Mouse (Mus musculus) MEL (cell line): ENCODE results near the gene Rbms3. TPM values are rescaled to one million over a fixed set of nuclear protein-coding genes. Genes with fewer than 3 reads are reported as not detected.

Experiments used
- DNase-seq: peaks from one replicate; pipeline ENCODE4 v3.0.0; 2011; ENCODE audit warnings: low read depth, low spot score
- H3K27ac ChIP-seq: 2 replicates; pipeline ENCODE4 v1.5.1; 2012; ENCODE audit warnings: low read depth, mild to moderate bottlenecking, control low read depth, low read length, moderate library complexity; ENCODE audit not compliant: control insufficient read depth
- H3K27me3 ChIP-seq, 2 experiments: fragments of 150-350 bp in 1 of 2; sonication (generic) in 1 of 2; 2 replicates each; pipeline ENCODE4 v1.6.1; 2012; ENCODE audit warnings: low read length in 2 of 2, mild to moderate bottlenecking in 2 of 2, improper control_type of control experiment in 1 of 2, moderate library complexity in 1 of 2; ENCODE audit not compliant: insufficient read depth in 2 of 2, control insufficient read depth in 1 of 2
- H3K36me3 ChIP-seq, 2 experiments: 2 replicates each; pipeline ENCODE4 v1.6.1; 2012 to 2014; ENCODE audit warnings: low read length in 2 of 2, improper control_type of control experiment in 1 of 2, inconsistent platforms in 1 of 2, mild to moderate bottlenecking in 1 of 2; ENCODE audit not compliant: insufficient read depth in 2 of 2, control insufficient read depth in 1 of 2
- H3K4me1 ChIP-seq, 2 experiments: fragments of 150-350 bp in 1 of 2; sonication (generic) in 1 of 2; 2 replicates each; pipeline ENCODE4 v1.6.1; 2012; ENCODE audit warnings: low read length in 2 of 2, improper control_type of control experiment in 1 of 2, mild to moderate bottlenecking in 1 of 2; ENCODE audit not compliant: insufficient read depth in 2 of 2, control insufficient read depth in 1 of 2
- H3K4me3 ChIP-seq, 2 experiments: fragments of 150-350 bp in 1 of 2; sonication (generic) in 1 of 2; 2 replicates each; pipeline ENCODE4 v1.5.1; 2012; ENCODE audit warnings: low read depth in 2 of 2, low read length in 2 of 2, mild to moderate bottlenecking in 2 of 2, moderate library complexity in 2 of 2, control low read depth in 1 of 2, improper control_type of control experiment in 1 of 2; ENCODE audit not compliant: control insufficient read depth in 1 of 2, insufficient read depth in 1 of 2
- H3K79me2 ChIP-seq: 2 replicates; pipeline ENCODE4 v1.6.1; 2012; ENCODE audit warnings: mild to moderate bottlenecking, low read length, moderate library complexity; ENCODE audit not compliant: control insufficient read depth, poor library complexity, insufficient read depth
- H3K9ac ChIP-seq: 2 replicates; pipeline ENCODE4 v1.6.1; 2012; ENCODE audit warnings: low read depth, mild to moderate bottlenecking, control low read depth, low read length, moderate library complexity; ENCODE audit not compliant: control insufficient read depth, poor library complexity, severe bottlenecking
- H3K9me3 ChIP-seq: fragments of 150-350 bp; sonication (generic); replicated peaks from 2 replicates; pipeline ENCODE4 v1.6.1; 2012; ENCODE audit warnings: mild to moderate bottlenecking, low read length, improper control_type of control experiment, moderate library complexity; ENCODE audit not compliant: insufficient read depth
- CTCF ChIP-seq, 3 experiments: IDR thresholded peaks in 2 of 3; conservative IDR thresholded peaks in 1 of 3; 2 replicates each; pipeline ENCODE4 v1.5.1; 2011 to 2012; ENCODE audit warnings: low read length in 3 of 3, low read depth in 2 of 3, mild to moderate bottlenecking in 2 of 3, improper control_type of control experiment in 1 of 3, inconsistent platforms in 1 of 3, mixed read lengths in 1 of 3, moderate library complexity in 1 of 3; ENCODE audit not compliant: control insufficient read depth in 1 of 3, insufficient read depth in 1 of 3, poor library complexity in 1 of 3, severe bottlenecking in 1 of 3
- E2F4 ChIP-seq: IDR thresholded peaks from 2 replicates; pipeline ENCODE4 v1.6.1; 2011; ENCODE audit warnings: low read depth, low read length, improper control_type of control experiment, borderline replicate concordance
- ELF1 ChIP-seq: IDR thresholded peaks from 2 replicates; pipeline ENCODE4 v1.6.1; 2014; ENCODE audit warnings: low read depth, mild to moderate bottlenecking, inconsistent platforms, low read length, improper control_type of control experiment, moderate library complexity
- GABPA ChIP-seq: IDR thresholded peaks from 2 replicates; pipeline ENCODE4 v1.6.1; 2012; ENCODE audit warnings: low read depth, mild to moderate bottlenecking, inconsistent platforms, low read length, improper control_type of control experiment, moderate library complexity
- HCFC1 ChIP-seq: IDR thresholded peaks from 2 replicates; pipeline ENCODE4 v1.6.1; 2012; ENCODE audit warnings: low read depth, mild to moderate bottlenecking, inconsistent platforms, low read length, improper control_type of control experiment, moderate library complexity
- MAFK ChIP-seq: IDR thresholded peaks from 2 replicates; pipeline ENCODE4 v1.6.1; 2011; ENCODE audit warnings: low read depth, mild to moderate bottlenecking, low read length, improper control_type of control experiment, borderline replicate concordance
- MAZ ChIP-seq: IDR thresholded peaks from 2 replicates; pipeline ENCODE4 v1.6.1; 2012; ENCODE audit warnings: low read depth, mild to moderate bottlenecking, inconsistent platforms, low read length, improper control_type of control experiment
- MYC ChIP-seq: IDR thresholded peaks from 2 replicates; pipeline ENCODE4 v1.6.1; 2011; ENCODE audit warnings: low read depth, mild to moderate bottlenecking, low read length, improper control_type of control experiment, moderate library complexity
- NRF1 ChIP-seq: IDR thresholded peaks from 2 replicates; pipeline ENCODE4 v1.6.1; 2014; ENCODE audit warnings: low read depth, mild to moderate bottlenecking, inconsistent platforms, low read length, improper control_type of control experiment, moderate library complexity; ENCODE audit not compliant: poor library complexity, insufficient read depth, severe bottlenecking
- POLR2A ChIP-seq, 2 experiments: IDR thresholded peaks; 2 replicates each; pipeline ENCODE4 v1.6.1; 2011 to 2012; ENCODE audit warnings: low read length in 2 of 2, mild to moderate bottlenecking in 2 of 2, control low read depth in 1 of 2, improper control_type of control experiment in 1 of 2, low read depth in 1 of 2, moderate library complexity in 1 of 2; ENCODE audit not compliant: control insufficient read depth in 1 of 2, insufficient read depth in 1 of 2, poor library complexity in 1 of 2
- RAD21 ChIP-seq: IDR thresholded peaks from 2 replicates; pipeline ENCODE4 v1.6.1; 2011; ENCODE audit warnings: mild to moderate bottlenecking, low read depth, low read length, improper control_type of control experiment
- SMC3 ChIP-seq: IDR thresholded peaks from 2 replicates; pipeline ENCODE4 v1.6.1; 2011; ENCODE audit warnings: low read depth, low read length, improper control_type of control experiment
- TAL1 ChIP-seq: IDR thresholded peaks from 2 replicates; pipeline ENCODE4 v1.6.1; 2012; ENCODE audit warnings: mild to moderate bottlenecking, inconsistent platforms, low read length, moderate library complexity, mixed read lengths
- TBP ChIP-seq: IDR thresholded peaks from 2 replicates; pipeline ENCODE4 v1.8.0; 2011; ENCODE audit warnings: low read depth, low read length, improper control_type of control experiment
- TCF12 ChIP-seq: IDR thresholded peaks from 2 replicates; pipeline ENCODE4 v1.6.1; 2014; ENCODE audit warnings: low read depth, mild to moderate bottlenecking, inconsistent platforms, low read length, improper control_type of control experiment, moderate library complexity
- USF1 ChIP-seq: IDR thresholded peaks from 2 replicates; pipeline ENCODE4 v1.6.1; 2014; ENCODE audit warnings: low read depth, mild to moderate bottlenecking, inconsistent platforms, low read length, improper control_type of control experiment, moderate library complexity
- USF2 ChIP-seq, 2 experiments: IDR thresholded peaks; 2 replicates each; pipeline ENCODE4 v1.6.1; 2011 to 2012; ENCODE audit warnings: improper control_type of control experiment in 2 of 2, low read length in 2 of 2, borderline replicate concordance in 1 of 2, inconsistent platforms in 1 of 2, low read depth in 1 of 2, mild to moderate bottlenecking in 1 of 2; ENCODE audit not compliant: insufficient read depth in 1 of 2
- ZC3H11A ChIP-seq: IDR thresholded peaks from 2 replicates; pipeline ENCODE4 v1.6.1; 2012; ENCODE audit warnings: low read depth, mild to moderate bottlenecking, inconsistent platforms, low read length, improper control_type of control experiment
- ZKSCAN1 ChIP-seq: IDR thresholded peaks from 2 replicates; pipeline ENCODE4 v1.6.1; 2012; ENCODE audit warnings: low read depth, mild to moderate bottlenecking, inconsistent platforms, low read length, improper control_type of control experiment, moderate library complexity
- ZMIZ1 ChIP-seq: IDR thresholded peaks from 2 replicates; pipeline ENCODE4 v1.6.1; 2012; ENCODE audit warnings: low read depth, mild to moderate bottlenecking, inconsistent platforms, low read length, improper control_type of control experiment, moderate library complexity
- ZNF384 ChIP-seq: IDR thresholded peaks from 2 replicates; pipeline ENCODE4 v1.6.1; 2012; ENCODE audit warnings: low read depth, mild to moderate bottlenecking, inconsistent platforms, low read length, improper control_type of control experiment
- polyA plus RNA-seq, 2 experiments: library from polyadenylated mRNA; stranded (reverse) in 1 of 2; unstranded in 1 of 2; fragments of >175 nt in 1 of 2; fragments of >200 nt in 1 of 2; gene quantifications; 2 replicates each; pipeline versions ENCODE4 v1.2.1 to v1.2.4; 2012; ENCODE audit warnings: low replicate concordance in 2 of 2, low read depth in 1 of 2; ENCODE audit not compliant: insufficient read length in 2 of 2, insufficient read depth in 1 of 2, missing spikeins in 1 of 2
- total RNA-seq: library from RNA; depleted of rRNA; stranded (reverse); fragments of 300-350 nt; gene quantifications from 2 replicates; pipeline ENCODE4 v1.2.3, GENCODE M21; 2012

Rbms3 gene
- total and polyA plus RNA-seq, 3 experiments = not detected

DNA sequence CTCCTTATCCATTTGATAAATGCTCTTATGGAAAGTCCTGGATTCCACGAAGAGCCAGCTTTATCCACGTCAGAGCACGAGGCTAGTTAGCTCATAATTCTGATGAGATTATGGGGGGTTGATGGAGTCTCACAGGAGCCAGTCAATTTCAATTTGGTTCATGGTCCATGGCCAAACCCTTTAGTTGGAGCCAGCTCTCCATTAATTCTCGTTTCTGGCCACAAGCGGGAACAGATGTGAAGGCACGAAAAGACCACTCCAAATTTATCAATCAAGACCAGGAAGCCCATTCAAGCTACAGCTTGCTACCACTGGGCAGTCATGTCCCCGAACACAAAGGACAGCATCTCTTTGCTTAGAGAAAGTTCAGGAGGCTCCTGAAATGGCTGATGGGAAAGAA lies 330.7 kb downstream of the Rbms3 start:
- Histone ChIP-seq H3K4me3 (no peak overlapping the region), H3K4me1 (no peaks in the 10 kb centered on the region), H3K27ac (no peak overlapping the region), H3K9me3 (no peaks in the 10 kb centered on the region), H3K36me3 (no peaks in the 10 kb centered on the region), H3K79me2 (no peaks in the 10 kb centered on the region), H3K27me3 (no peaks in the 10 kb centered on the region), H3K9ac (no peak overlapping the region)
- DNase-seq = no peak
- TF ChIP-seq TBP (no peak), TCF12 (no peak), ZKSCAN1 (no peak), ZMIZ1 (no peak), NRF1 (no peak), SMC3 (no peak), MAFK (no peak), GABPA (no peak), MYC (no peak), USF2 (IDR thresholded peaks at IDR 0.05; ENCODE audit: borderline replicate concordance in 1 of 2, insufficient read depth in 1 of 2, low read depth in 1 of 2, low read length in 2 of 2) (no peak), MAZ (no peak), ZC3H11A (no peak), CTCF (IDR thresholded peaks at IDR 0.05 in 2 of 3, conservative IDR thresholded peaks at IDR 0.05 in 1 of 3; ENCODE audit: control insufficient read depth in 1 of 3, insufficient read depth in 1 of 3, low read depth in 2 of 3, low read length in 3 of 3, poor library complexity in 1 of 3, severe bottlenecking in 1 of 3) (no peak), POLR2A (IDR thresholded peaks at IDR 0.05; ENCODE audit: control insufficient read depth in 1 of 2, insufficient read depth in 1 of 2, low read depth in 1 of 2, low read length in 2 of 2, poor library complexity in 1 of 2) (no peak), RAD21 (no peak), E2F4 (no peak), USF1 (no peak), HCFC1 (no peak), ELF1 (no peak)

DNA sequence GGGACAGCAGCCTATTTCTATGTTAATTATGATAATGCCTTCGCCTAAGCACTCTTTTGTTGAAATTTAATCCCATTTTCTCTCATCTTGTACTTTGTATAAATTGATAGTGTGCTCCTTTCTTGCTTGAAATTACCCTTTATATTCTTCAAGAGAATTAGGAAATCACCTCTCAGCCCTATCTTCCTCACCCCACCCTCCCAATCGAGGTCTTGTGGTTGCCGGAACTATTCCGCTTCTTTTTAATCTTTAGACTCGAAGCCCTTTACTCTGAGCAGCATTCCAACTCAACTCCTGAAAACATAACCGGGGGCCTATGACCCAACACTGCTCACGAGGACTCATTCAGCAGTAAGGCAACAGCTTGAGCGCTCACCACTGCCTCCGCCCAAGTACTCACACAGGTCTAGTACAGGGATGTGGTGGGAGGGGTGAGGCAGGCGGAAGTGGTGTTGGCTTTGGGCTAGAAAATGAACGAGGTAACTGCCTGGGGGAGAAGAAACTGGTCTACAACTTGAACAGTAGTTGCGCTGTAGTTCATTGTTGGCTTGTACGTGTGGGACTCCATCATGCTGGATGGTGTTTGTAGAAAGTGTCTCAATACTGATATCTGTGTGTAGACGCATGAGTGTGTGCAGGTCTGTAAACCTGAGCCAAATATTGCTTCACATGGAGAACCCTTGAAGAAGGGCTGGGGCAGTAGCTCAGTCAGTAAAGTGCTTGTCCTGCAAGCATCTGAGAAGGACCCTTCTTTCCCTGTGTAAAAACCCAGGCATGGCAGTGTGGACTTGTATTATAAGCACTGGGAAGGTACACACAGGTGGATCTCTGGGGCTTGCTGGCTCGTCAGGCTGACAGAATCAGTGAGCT lies 331.8 kb downstream of the Rbms3 start:
- Histone ChIP-seq H3K9me3 (no peaks in the 10 kb centered on the region), H3K4me1 (no peaks in the 10 kb centered on the region), H3K36me3 (no peaks in the 10 kb centered on the region), H3K79me2 (no peaks in the 10 kb centered on the region), H3K27me3 (no peaks in the 10 kb centered on the region), H3K4me3 (no peak overlapping the region)
- DNase-seq = no peak
- TF ChIP-seq TAL1 (no peak), ZNF384 (no peak)
- TF ChIP-seq, all 39 proteins: peak for 0
- Histone ChIP-seq H3K27ac (no peak overlapping the region), H3K9ac (no peak overlapping the region)
